Mouse (Mus musculus): ENCODE measurements around the gene I0C0044D17Rik.

GRCm38 (mm10) chr4:98847120-98847885 lies 23.7 kb upstream of the I0C0044D17Rik start:
- TF ChIP-seq CTCF (IDR thresholded peaks at IDR 0.05), result no peak
- TF ChIP-seq EP300 (IDR thresholded peaks at IDR 0.05; ENCODE audit: insufficient read depth, low read depth, low read length), result no peak
